Mouse (Mus musculus) testis, postnatal 14 days (tissue): Measurements from ENCODE around the gene Pim2.
A peak's percentile ranks its signal among the peaks of the same experiment; 100 is the strongest.

ENCODE experiments used
- DNase-seq: peaks from one replicate; pipeline ENCODE4 v3.0.0; 2021; ENCODE audit warnings: low spot score

Pim2 gene

DNA sequence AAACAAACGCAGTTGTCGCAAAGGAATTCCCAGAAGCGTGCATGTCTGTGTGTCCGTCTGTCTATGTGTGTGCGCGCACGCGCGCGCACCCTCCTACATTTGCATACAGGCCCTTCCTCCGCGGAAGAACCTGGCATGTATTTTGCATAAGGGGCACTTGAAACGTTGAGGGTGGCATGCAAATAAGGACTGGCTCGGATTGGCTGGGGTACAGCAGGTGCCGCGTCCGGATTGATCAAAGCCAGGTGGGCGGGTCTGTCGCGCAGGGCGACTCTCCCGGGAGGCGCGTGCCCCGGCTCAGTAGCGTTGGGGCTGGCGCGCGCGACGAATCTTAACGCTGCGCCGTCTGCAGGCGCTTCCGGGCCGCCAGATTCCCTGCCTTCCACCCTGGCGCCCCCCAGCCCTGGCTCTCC lies at the start of gene Pim2:
Pim2 (plus strand) TSS at position 256 of the 413 bp plus-strand sequence.
- peak; percentile 84 for DNase-seq

DNA sequence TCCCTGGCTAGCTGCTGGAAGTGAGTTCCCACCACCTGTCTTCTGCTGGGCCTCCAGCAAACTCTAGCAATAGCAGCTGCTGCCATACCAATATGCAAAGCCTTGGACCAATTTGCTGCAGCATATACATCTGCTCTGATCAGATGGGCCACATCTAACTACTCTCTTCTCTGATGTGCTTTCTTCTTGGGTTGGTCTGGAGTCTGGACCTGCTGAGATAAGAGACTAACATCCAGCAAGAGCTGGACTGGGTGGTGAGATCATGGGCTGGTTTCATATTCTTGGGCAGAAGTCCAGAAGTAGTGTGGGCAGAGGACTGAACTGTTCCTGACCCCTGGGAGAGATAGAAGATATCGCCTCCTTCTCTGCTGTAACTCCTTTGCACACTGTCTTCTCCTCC lies 40.9 kb upstream of the Pim2 start:
- peak; percentile 10 for DNase-seq

DNA sequence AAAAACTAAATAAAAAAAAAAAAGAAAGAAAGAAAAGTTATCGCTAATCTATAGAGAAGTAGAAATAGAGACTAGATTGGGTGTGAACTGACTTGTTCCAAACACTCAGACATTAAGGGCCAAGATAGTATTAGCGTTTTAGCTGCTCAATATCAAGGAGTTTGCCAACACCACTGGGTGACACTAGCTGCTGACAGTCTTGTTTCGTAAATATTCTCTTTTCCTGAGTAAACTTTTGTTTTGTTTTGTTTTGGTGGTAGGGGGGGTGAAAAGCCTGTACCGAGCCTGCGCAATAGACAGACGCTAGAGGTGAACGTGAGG lies 37.3 kb upstream of the Pim2 start:
- no peak for DNase-seq

DNA sequence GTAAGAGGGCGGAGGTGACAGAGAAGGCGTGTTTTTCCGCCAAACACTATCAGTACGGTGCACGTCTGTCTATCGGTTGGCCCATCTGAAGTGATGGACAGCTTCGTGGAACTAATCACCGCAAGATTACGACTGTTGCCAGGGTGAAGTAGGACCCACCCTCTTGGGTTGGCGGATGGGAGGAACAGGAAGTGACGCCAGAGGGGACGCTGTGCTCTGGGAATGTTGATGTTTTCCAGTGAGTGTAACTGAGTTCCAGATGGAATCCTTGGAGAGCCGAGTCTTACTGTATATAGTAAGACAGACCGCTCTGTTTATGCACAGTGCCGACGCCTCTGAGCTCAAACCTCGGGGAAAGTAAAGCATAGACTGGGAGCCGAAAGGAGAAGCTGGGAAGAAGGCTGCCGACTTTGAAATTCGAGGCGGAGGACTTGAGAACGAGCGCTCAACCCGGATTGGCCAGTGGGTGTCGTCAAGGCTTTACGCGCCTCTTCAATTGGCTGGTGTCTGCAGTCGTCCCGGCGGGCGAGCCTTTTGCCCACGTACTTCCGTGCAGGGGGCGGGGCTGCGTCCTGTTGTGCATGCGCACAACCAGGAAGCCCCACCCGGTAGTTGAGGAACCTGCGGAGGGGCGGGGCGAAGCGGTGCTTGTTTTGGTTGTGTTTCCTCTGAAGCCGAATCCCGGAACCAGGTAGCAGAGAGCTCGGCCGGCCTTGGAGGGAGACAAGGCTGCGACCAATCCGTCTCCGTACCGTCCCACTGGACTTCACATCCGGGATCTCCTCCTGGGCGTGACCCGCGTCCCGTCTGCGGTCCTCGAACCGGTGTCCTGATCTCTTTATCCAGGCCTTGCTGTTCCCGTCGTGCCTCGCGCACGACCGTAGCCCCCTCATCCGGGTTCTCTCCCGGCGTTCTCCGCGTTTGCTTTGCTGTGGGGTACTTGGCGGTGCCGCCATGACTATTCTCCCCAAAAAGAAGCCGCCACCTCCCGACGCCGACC lies 36.6 kb upstream of the Pim2 start, which contains the start of gene Otud5:
Otud5 (plus strand) TSS at position 202 of the 1,000 bp plus-strand sequence.
- peak; percentile 96 for DNase-seq

- DNase-seq: peak; percentile 35
These were observed 35.7 kb upstream of the Pim2 start for GRCm38 (mm10) chrX:7842318-7842717.

DNA sequence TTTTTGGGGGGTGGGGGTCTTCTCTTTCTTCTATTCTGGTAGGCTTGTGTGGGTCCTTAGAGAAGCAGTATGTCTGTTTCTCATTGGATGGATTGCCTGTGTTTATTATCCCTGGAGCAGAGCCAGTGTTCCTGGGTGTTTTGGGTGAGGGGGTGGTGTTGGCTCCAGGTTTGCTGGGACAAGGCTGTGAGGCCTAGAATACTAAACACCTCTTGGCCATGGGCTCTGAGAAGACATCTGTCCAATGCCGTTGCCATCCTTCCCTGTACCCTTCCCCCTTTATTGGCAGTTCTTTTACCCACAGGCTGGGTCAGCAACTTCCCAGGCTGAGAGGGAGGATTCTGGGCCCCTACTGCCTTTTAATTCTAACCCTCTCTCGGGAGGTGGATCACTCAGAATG lies 30.2 kb upstream of the Pim2 start:
- DNase-seq: no peak

- no peak for DNase-seq
These were observed 23.5 kb upstream of the Pim2 start for GRCm38 (mm10) chrX:7854578-7854977.

DNA sequence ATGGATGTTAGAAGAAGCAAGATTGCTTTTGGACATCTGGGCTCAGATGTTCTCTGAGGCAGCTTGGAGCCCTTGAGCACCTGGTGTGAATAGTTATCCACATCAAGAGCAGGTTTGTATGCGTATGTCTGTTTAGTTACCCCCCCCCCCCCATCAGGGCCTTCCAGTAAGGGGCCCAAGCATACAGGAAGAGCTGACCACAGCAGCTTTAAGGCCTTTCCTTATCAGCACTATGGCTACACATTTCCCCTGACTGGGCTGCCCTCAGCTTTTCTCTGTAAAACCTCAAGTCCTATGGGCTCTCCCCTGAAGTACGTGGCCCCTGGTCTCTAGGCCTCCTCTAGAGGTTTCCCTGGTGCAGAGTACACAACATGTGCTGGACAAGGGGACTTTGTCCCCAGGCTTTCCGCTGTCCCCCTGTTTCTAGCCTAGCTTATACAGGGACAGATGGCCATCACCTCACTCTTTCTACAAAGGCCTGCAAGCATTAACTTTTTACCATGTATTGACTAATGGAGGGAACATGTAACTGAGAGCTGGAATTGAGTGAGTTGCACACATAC lies 18.8 kb upstream of the Pim2 start:
- no peak for DNase-seq

DNA sequence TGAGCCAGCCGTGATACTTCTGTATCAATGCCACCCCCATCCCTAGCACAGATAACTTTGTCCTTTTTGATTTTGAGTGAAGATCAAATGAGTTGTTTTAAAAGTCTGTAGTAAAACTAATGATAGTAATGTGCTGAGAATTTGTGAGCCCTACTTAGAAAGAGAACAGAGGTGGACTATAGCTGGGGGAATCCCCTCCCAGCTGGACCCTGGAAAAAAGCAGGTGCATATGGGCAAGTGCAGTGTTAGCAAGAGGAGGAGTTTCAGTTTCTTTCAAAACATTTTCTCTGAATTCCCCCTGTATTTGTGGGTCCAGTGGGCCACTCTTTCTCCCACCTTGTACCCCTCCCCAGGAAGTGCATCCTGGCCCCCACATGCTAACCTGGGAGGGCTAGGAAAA lies 14.9 kb upstream of the Pim2 start:
- DNase-seq: no peak

DNA sequence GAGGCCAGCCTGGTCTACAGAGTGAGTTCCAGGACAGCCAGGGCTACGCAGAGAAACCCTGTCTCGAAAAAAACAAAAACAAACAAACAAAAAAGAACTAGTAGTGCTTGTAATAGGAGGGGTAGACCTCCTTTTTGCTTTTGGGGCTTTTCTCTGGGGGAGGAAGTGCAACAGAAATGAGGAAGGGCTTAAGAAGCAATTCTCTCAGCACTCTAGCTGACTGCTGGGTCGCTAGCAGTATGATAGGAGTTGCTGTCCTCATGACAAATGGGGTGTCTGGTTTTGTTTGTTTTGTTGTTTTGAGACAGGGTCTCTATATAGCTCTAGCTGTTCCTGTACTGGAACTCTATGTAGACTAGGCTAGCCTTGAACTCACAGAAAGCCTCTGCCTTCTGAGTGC lies 13.5 kb upstream of the Pim2 start:
- no peak for DNase-seq

DNA sequence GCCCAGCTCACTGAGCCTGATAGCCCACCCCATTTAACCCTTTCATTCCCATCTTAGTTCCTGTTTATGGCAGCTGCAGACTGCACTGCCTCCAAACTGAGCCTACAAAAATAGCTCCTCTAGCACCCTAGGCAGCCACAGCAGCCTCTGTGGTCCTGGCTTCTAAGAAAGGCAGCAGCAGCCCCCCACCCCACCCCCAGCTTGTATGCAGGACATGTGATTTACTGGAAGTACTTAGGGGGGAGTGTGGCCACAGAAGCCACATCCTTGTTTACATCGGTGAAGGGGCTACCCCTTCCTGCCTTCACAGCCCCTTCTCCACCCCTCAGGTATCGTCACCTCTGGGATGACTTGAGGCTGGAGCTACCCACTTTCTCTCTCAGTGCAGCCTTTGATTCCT lies 12.7 kb upstream of the Pim2 start:
- no peak for DNase-seq

DNA sequence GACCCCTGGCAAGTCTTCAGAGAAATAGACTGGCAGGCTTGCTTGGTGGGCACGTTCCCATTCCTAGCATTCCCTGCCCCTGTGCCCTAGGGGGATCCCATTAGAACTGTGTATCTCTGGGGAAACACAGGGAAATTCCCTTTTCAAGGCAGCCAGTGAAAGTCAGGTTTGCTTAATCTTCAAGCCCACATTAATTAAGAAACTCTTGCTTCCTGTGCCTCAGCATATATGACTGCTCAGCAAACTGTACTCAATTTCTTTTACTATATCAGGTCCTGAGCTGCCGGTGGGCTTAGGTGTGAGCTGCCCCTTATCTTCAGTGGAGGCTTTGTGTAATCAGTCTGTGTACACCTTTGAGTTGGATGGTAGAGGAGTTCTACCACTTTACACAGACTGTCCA lies 12.3 kb upstream of the Pim2 start:
- DNase-seq: no peak

- no peak for DNase-seq
These were observed 10.9 kb upstream of the Pim2 start for GRCm38 (mm10) chrX:7867141-7867540.

- DNase-seq: no peak
These were observed 9.6 kb upstream of the Pim2 start for GRCm38 (mm10) chrX:7868506-7868905.

- DNase-seq: no peak
These were observed 8.2 kb upstream of the Pim2 start for GRCm38 (mm10) chrX:7869826-7870225.

GRCm38 (mm10) chrX:7878495-7878894 lies 433 bp downstream of the Pim2 start:
- DNase-seq: no peak

GRCm38 (mm10) chrX:7879819-7880218 lies 1.8 kb downstream of the Pim2 start:
- peak; percentile 52 for DNase-seq

DNA sequence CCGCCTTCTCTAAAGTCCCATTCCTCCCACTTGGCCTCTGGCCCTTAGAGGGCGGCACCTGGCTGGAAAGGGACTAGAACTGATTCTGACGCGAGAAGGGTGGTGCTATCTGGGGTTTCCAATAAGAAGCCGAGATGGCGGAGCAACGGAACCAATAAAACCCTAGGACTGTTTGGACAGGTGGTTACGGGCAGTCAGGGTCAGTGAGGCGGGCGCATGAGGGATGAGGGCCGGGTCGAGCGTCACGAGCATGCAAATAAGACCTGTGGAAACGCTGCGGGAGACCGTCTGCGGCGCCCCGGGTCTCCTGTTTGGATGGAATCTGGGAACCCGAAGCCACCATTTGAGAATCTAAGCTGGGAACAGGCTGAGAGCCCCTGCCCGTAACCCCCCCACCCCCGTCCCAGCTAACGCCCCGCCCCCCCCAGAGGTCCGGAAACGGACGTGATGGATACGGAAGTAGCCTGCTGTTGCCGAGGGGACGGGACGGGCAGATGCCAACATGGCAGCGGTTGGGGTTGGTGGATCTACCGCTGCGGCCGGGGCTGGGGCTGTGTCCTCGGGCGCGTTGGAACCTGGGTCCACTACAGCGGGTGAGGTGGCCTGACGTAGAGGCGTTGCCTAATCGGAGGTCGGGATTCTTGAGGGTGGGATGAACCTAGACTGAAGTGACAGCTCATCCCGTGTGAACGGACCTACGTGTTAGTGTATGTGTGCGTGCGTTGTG lies 5.9 kb downstream of the Pim2 start, which contains the start of gene Slc35a2:
Slc35a2 (plus strand) TSS at position 188 of the 727 bp plus-strand sequence.
- peak; percentile 84 for DNase-seq

- DNase-seq: no peak
These were observed 20.1 kb downstream of the Pim2 start for GRCm38 (mm10) chrX:7898211-7898610.

- peak; percentile 91 for DNase-seq
These were observed 21.1 kb downstream of the Pim2 start, which contains the start of the genes Pqbp1 and Timm17b for GRCm38 (mm10) chrX:7898880-7899874. TSS of gene Pqbp1 (minus strand) at chrX:7899269. TSS of gene Timm17b (plus strand) at chrX:7899357.

DNA sequence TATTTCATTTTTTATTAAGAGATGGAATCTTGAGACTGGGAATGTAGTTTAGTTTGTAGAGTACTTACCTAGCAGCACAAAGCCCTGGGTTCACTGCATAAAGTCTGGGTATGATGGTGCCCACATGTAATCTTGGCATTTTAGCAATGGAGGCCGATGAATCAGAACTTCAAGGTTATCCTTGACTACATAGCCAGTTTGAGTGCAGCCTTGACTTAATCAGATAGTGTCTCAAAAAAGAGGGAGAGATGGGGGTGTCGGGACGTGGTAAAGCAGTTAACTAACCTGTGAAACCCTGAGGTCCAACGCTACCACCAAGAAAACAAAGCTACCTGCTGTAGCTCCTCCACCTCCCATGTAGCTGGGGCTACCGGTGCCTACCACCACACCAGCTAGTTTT lies 26.4 kb downstream of the Pim2 start:
- DNase-seq: no peak
